Comparison of ENCODE assay signal across 19 mouse cellular contexts in genomic region chr16:91764414-91764813, GRCm38 (mm10). TPM values are rescaled to one million over a fixed set of nuclear protein-coding genes. Genes with fewer than 3 reads are reported as not detected.
DNase-seq lines count a peak whose midpoint lies in the region; ATAC-seq lines count a peak whose summit lies in the region.
"Had no signal": no experiment of that assay in that cellular context is flagged by ENCODE, and none has a peak within 500 bp of the region (broad histone marks: within the 10 kb centered on the region; RNA-seq: fewer than 3 reads in every experiment).

No protein-coding gene starts in this region.

- H3K27me3 ChIP-seq in heart, embryonic 12.5 days (replicated peaks) = no peaks in the 10 kb centered on the region
- no peaks in the 10 kb centered on the region for H3K27me3 ChIP-seq in midbrain, embryonic 10.5 days (ENCODE audit: low read depth, poor library complexity, severe bottlenecking)
- H3K27me3 ChIP-seq in midbrain, embryonic 14.5 days (ENCODE audit: control insufficient read depth, insufficient read depth, low read length) = no peaks in the 10 kb centered on the region
- H3K27me3 ChIP-seq in kidney, embryonic 14.5 days (ENCODE audit: control insufficient read depth, insufficient read depth, low read length) = no peaks in the 10 kb centered on the region
- H3K27me3 ChIP-seq: forebrain, embryonic 12.5 days; hindbrain, embryonic 12.5 days; midbrain, embryonic 12.5 days had no signal

- H3K4me1 ChIP-seq in heart, embryonic 12.5 days (replicated peaks) = peaks cover 67% of the 10 kb centered on the region
- peaks cover 66% of the 10 kb centered on the region for H3K4me1 ChIP-seq in midbrain, embryonic 10.5 days
- H3K4me1 ChIP-seq in midbrain, embryonic 14.5 days (ENCODE audit: control insufficient read depth, insufficient read depth, low read length) = peaks cover 39% of the 10 kb centered on the region
- peaks cover 4% of the 10 kb centered on the region; the same call in 1 of the 2 replicates for H3K4me1 ChIP-seq in kidney, embryonic 14.5 days (ENCODE audit: control insufficient read depth, insufficient read depth, low read length)

- no peaks in the 10 kb centered on the region for H3K9me3 ChIP-seq in heart, embryonic 12.5 days (replicated peaks)
- no peaks in the 10 kb centered on the region for H3K9me3 ChIP-seq in midbrain, embryonic 10.5 days (replicated peaks)
- no peaks in the 10 kb centered on the region for H3K9me3 ChIP-seq in midbrain, embryonic 14.5 days (ENCODE audit: control insufficient read depth, low read length)
- H3K9me3 ChIP-seq in kidney, embryonic 14.5 days (ENCODE audit: control insufficient read depth, low read length) = no peaks in the 10 kb centered on the region
- H3K9me3 ChIP-seq: forebrain, embryonic 12.5 days; hindbrain, embryonic 12.5 days; liver, embryonic 13.5 days; midbrain, embryonic 12.5 days had no signal

- no peak overlapping the region for H3K9ac ChIP-seq in heart, embryonic 12.5 days
- no peak overlapping the region for H3K9ac ChIP-seq in midbrain, embryonic 14.5 days (replicated peaks; ENCODE audit: low read length)
- no peak overlapping the region for H3K9ac ChIP-seq in kidney, embryonic 14.5 days (ENCODE audit: low read depth, low read length)
- H3K9ac ChIP-seq: forebrain, embryonic 12.5 days; hindbrain, embryonic 12.5 days; liver, embryonic 13.5 days; midbrain, embryonic 12.5 days had no signal

- H3K4me2 ChIP-seq in heart, embryonic 12.5 days = peak overlapping the region; percentile 12; the same call in 1 of the 2 replicates
- no peak overlapping the region for H3K4me2 ChIP-seq in midbrain, embryonic 14.5 days (ENCODE audit: low read length)
- no peak overlapping the region for H3K4me2 ChIP-seq in kidney, embryonic 14.5 days (replicated peaks; ENCODE audit: low read depth, low read length)
- H3K4me2 ChIP-seq: forebrain, embryonic 12.5 days; hindbrain, embryonic 12.5 days; liver, embryonic 13.5 days; midbrain, embryonic 12.5 days had no signal

- no peak overlapping the region for H3K27ac ChIP-seq in heart, embryonic 12.5 days (ENCODE audit: poor library complexity, severe bottlenecking)
- peak overlapping the region; percentile 74 for H3K27ac ChIP-seq in midbrain, embryonic 10.5 days (replicated peaks)
- no peak overlapping the region for H3K27ac ChIP-seq in midbrain, embryonic 14.5 days (replicated peaks; ENCODE audit: low read depth, low read length)
- H3K27ac ChIP-seq in kidney, embryonic 14.5 days (ENCODE audit: low read depth, low read length) = no peak overlapping the region
- H3K27ac ChIP-seq: forebrain, embryonic 12.5 days; liver, embryonic 13.5 days had no signal

- no peak for ATAC-seq in heart, embryonic 12.5 days (ENCODE audit: insufficient number of reproducible peaks, low FRiP score)
- no peak for ATAC-seq in midbrain, embryonic 14.5 days (ENCODE audit: low FRiP score, low TSS enrichment)
- ATAC-seq in kidney, embryonic 14.5 days (ENCODE audit: low FRiP score, low TSS enrichment) = no peak
- ATAC-seq: CD4-positive, CD25-positive, alpha-beta regulatory T cell, adult 4 months had no signal

- intact Hi-C loops in heart, postnatal 25 days (cut with DNase I) = no loop called here

- WGBS in heart, embryonic 12.5 days = 57% methylated on average over 6 of the region's 6 CpGs
- WGBS in midbrain, embryonic 10.5 days = 79% methylated on average over 6 of the region's 6 CpGs
- 68% methylated on average over 6 of the region's 6 CpGs for WGBS in midbrain, embryonic 14.5 days
- 70% methylated on average over 6 of the region's 6 CpGs for WGBS in kidney, embryonic 14.5 days

- DNase-seq in adrenal gland, postnatal 36 days = peak; percentile 35 to 48
- no peak for DNase-seq in adrenal gland, postnatal 10 days
- no peak for DNase-seq in heart, postnatal 25 days (ENCODE audit: low spot score)
- no peak for DNase-seq in midbrain, embryonic 10.5 days (ENCODE audit: low spot score)
- DNase-seq in midbrain, embryonic 14.5 days = no peak
- DNase-seq: adrenal gland, adult 8-10 months; cerebellum, postnatal 10 days; kidney, adult 9 months; kidney, postnatal 36 days; layer of hippocampus, adult 9-11 months; liver, embryonic 13.5 days; lung, adult 2 months; thymus, adult 18-20 months had no signal

- no peak overlapping the region for H3K4me3 ChIP-seq in heart, embryonic 12.5 days
- H3K4me3 ChIP-seq in midbrain, embryonic 10.5 days = no peak overlapping the region
- H3K4me3 ChIP-seq in midbrain, embryonic 14.5 days (replicated peaks; ENCODE audit: low read depth, low read length) = no peak overlapping the region
- no peak overlapping the region for H3K4me3 ChIP-seq in kidney, embryonic 14.5 days (ENCODE audit: low read length)
- H3K4me3 ChIP-seq: forebrain, embryonic 12.5 days; hindbrain, embryonic 12.5 days; liver, embryonic 13.5 days; midbrain, embryonic 12.5 days had no signal

- H3K36me3 ChIP-seq in heart, embryonic 12.5 days = no peaks in the 10 kb centered on the region
- H3K36me3 ChIP-seq in midbrain, embryonic 10.5 days = peaks cover 7% of the 10 kb centered on the region; the same call in 1 of the 2 replicates
- H3K36me3 ChIP-seq in midbrain, embryonic 14.5 days (ENCODE audit: control insufficient read depth, insufficient read depth, low read length) = no peaks in the 10 kb centered on the region
- no peaks in the 10 kb centered on the region for H3K36me3 ChIP-seq in kidney, embryonic 14.5 days (ENCODE audit: control insufficient read depth, insufficient read depth, low read length)
- H3K36me3 ChIP-seq: forebrain, embryonic 12.5 days; liver, embryonic 13.5 days; midbrain, embryonic 12.5 days had no signal

RNA-seq across cellular contexts. Expression of gene Itsn1, which starts 35.3 kb away (rescaled TPM):
- total RNA-seq in adrenal gland, postnatal 36 days (2021) = 10 to 100 TPM; 33.6 to 49.3 TPM
- 10 to 100 TPM; 31.7 to 52.0 TPM for total RNA-seq in adrenal gland, postnatal 10 days (2021)
- 29.7 and 31.2 TPM in 2 replicates for polyA plus RNA-seq in heart, embryonic 12.5 days (2016; fragmentation: Nextera tagmentation; extraction: Ambion mirVana)
- total RNA-seq in heart, postnatal 25 days (2021) = 10 to 100 TPM; 40.8 to 56.7 TPM
- polyA plus RNA-seq in midbrain, embryonic 10.5 days (2016; fragmentation: Nextera tagmentation; extraction: Ambion mirVana) = 49.5 and 53.0 TPM in 2 replicates
- polyA plus RNA-seq in midbrain, embryonic 14.5 days (2014; fragmentation: Nextera tagmentation; extraction: Ambion mirVana) = 57.8 and 67.5 TPM in 2 replicates
- 18.8 and 27.7 TPM in 2 replicates for polyA plus RNA-seq in kidney, embryonic 14.5 days (2014; fragmentation: Nextera tagmentation; extraction: Ambion mirVana)

RNA-seq across cellular contexts. Expression of gene Cryzl1, which starts 35.6 kb away (rescaled TPM):
- total RNA-seq in adrenal gland, postnatal 36 days (2021) = 10 to 100 TPM; 47.5 to 57.9 TPM
- 10 to 100 TPM; 35.0 to 47.0 TPM for total RNA-seq in adrenal gland, postnatal 10 days (2021)
- polyA plus RNA-seq in heart, embryonic 12.5 days (2016; fragmentation: Nextera tagmentation; extraction: Ambion mirVana) = 48.2 and 54.5 TPM in 2 replicates
- total RNA-seq in heart, postnatal 25 days (2021) = 10 to 100 TPM; 22.7 to 24.7 TPM
- polyA plus RNA-seq in midbrain, embryonic 10.5 days (2016; fragmentation: Nextera tagmentation; extraction: Ambion mirVana) = 71.2 and 72.5 TPM in 2 replicates
- polyA plus RNA-seq in midbrain, embryonic 14.5 days (2014; fragmentation: Nextera tagmentation; extraction: Ambion mirVana) = 113 and 135 TPM in 2 replicates
- 77.3 and 82.4 TPM in 2 replicates for polyA plus RNA-seq in kidney, embryonic 14.5 days (2014; fragmentation: Nextera tagmentation; extraction: Ambion mirVana)

Comparison
In these comparisons a context has a peak if more than half of its experiments do, and no peak if none do; other contexts are left out.
1. DNase-seq: peak in adrenal gland, postnatal 36 days (2 of 2); none in adrenal gland, postnatal 10 days (single experiment), heart, postnatal 25 days (single experiment), midbrain, embryonic 10.5 days (single experiment) and midbrain, embryonic 14.5 days (single experiment).